Mouse (Mus musculus): ENCODE data around the gene Gtf2ird1. TPM values are rescaled to one million over a fixed set of nuclear protein-coding genes. Genes with fewer than 3 reads are reported as not detected.
A peak's percentile ranks its signal among the peaks of the same experiment; 100 is the strongest.

Gtf2ird1 gene
- total RNA-seq, 2 experiments from 2014 or later, result 5.5 to 23.1 TPM

DNA sequence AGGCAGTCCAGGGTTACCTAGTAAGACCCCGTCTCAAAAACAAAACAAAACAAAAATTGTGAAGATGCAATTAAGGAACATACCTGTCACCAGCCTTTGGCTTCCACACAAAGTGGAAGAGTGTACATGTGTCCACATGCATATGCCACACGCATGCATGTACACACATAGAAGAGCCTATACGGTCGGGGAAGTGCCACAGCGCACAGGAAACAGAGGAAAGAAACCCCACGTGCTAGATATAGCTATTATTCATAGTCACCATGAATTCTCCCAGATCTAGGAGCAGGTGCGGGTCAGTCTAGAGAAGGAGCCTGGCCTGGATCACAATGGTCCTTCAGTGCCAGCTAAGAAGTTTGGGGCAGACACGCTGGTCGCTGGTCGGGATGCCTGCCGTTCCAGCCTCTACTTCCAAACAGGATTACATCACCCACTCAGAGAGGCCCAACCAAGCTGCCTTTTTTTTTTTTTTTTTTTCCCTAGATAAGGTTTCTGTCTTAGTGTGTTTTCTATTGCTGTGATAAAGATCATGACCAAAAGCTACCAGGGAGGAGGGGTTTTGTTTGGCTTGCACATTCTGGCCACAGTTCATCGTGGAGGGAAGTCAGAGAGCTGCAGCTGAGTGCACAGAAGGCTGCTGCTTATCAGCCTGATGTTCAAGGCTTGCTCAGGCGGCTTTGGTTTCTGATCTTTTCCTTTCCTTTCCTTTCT, 130.5 kb downstream of the Gtf2ird1 start:
- peak; percentile 52; the same call in 1 of the 2 replicates for ATAC-seq (replicated peaks; ENCODE audit: low FRiP score, low TSS enrichment, poor library complexity, severe bottlenecking)

GRCm38 (mm10) chr5:134323869-134324268, 132.6 kb downstream of the Gtf2ird1 start:
- ATAC-seq (replicated peaks; ENCODE audit: low FRiP score, low TSS enrichment, poor library complexity, severe bottlenecking), result no peak

GRCm38 (mm10) chr5:134323311-134323710, 133.2 kb downstream of the Gtf2ird1 start:
- peak; percentile 48; the same call in 1 of the 2 replicates for ATAC-seq (replicated peaks; ENCODE audit: low FRiP score, low TSS enrichment, poor library complexity, severe bottlenecking)

DNA sequence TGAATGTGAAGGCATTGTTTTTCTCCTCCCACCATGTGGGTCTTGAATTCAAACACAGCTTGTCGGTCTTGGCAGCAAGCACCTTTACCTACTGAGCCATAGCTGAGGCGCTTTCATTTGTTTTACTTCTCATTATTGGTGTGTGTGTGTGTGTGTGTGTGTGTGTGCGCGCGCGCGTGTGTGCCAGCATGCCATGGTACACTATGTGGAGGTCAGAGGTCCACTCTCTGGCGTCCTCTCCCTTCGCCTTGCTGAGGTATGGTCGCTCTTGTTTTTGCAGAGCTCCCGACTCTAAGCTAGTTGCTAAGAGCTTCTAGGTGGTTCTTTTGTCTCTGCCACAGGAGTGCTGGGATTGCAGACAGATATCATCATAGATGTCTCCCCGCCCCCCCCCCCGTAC, 134.2 kb downstream of the Gtf2ird1 start:
- ATAC-seq (replicated peaks; ENCODE audit: low FRiP score, low TSS enrichment, poor library complexity, severe bottlenecking), result no peak

DNA sequence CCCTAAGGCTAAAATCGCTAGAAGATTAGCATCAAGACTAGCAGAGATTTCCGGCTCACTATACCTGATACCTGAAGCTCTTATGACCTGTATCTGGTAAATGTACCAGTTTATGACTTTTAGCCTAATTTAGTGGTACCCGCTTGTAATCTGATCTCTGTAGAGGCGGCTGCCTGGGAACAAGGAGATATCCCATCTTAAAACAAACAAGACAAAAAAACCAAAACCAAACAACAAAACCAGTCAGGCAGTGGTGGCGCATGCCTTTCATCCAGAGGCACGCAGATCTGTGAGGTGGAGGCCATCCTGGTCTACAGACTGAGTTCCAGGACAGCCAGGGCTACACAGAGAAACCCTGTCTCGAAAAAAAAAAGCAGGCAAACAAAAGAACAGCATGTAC, 134.8 kb downstream of the Gtf2ird1 start:
- ATAC-seq (replicated peaks; ENCODE audit: low FRiP score, low TSS enrichment, poor library complexity, severe bottlenecking), result no peak

- no peak for ATAC-seq (replicated peaks; ENCODE audit: low FRiP score, low TSS enrichment, poor library complexity, severe bottlenecking)
Observed at GRCm38 (mm10) chr5:134318903-134319302, 137.6 kb downstream of the Gtf2ird1 start.

DNA sequence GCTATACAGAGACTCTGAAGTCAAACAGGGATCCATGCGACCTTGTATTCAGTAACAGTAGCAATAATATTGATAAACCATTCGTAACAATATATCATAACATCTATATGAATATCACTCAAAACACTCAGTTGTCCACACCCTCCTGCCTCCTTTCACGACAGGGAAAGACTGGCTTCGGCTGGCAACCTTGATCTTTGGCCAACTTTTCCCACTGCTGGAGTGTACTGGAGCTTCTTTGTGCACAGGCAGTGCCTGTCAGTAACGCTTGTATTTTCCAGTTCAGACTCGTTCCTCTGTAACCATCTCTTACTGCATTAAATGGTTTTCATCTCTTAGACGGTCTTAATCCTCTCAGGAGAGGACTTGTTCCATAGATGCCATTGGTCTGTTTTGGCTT, 139.8 kb downstream of the Gtf2ird1 start:
- ATAC-seq (replicated peaks; ENCODE audit: low FRiP score, low TSS enrichment, poor library complexity, severe bottlenecking), result no peak

DNA sequence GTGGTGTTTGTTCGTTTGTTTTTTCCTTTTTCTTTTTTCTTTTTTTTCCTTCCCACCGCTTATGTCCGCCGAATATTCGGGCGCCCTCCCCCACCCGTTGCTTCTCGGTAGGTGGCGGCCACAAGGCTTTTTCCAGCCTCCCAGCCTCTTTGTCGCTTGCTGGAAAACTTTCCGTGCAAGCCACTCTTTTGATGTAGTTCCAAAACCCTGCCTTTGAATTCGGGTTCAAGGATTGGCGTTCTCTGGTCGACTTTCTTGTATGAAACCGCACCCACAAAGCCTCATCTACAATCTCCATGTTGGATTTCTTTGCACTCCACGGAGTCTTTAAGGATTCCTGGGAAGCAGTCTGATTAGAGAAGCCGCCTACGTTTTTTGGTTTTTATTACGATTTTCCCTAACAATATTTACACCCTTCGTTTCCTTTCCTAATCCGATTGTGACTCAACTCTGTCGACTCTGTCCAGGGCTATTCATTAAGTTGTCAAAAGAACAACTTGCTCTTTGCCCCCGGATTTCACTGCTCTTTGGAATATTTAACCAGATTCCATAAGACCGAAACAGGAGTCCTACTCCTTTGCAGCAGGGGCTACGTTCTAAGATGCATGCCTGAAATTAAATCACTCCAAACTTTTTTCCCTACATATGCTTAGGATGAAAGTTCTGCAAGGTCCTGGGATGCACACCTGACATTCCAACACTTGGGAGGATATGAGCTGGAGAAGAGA, 140.7 kb downstream of the Gtf2ird1 start:
- no peak for ATAC-seq (replicated peaks; ENCODE audit: low FRiP score, low TSS enrichment, poor library complexity, severe bottlenecking)

GRCm38 (mm10) chr5:134314688-134315622, 141.6 kb downstream of the Gtf2ird1 start, which contains the start of gene Gtf2i:
TSS of gene Gtf2i (minus strand) at chr5:134314760.
- ATAC-seq (replicated peaks; ENCODE audit: low FRiP score, low TSS enrichment, poor library complexity, severe bottlenecking), result peak; percentile 83

DNA sequence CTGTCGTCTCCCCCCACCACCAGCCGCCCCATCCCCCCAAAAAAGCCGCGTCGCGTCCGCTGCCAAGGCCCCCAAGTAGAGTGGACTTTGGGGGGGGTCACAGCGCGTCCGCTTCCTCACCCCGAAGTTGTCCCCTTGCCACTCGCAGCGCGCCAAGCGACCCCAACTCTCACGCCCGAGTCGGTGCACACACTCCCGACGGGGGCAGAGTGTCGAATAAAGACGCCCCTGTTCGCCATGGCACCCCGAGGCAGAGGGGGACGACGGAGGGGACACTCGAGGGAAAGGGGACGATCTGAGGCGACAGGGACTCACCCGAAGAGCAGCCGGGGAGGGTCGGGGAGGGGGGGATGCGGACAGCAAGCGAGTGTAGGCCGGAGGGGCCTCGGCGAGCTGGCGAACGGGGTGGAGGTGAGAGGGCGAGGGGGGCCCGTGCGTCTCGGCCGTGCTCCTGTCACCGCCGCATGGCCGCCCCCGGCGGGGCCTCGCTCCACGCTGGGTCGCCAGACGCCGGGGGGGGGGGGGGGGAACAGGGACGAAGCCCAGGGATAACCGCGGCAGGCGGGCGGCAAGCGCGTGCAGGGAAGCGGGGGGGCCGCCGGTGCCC, 142.3 kb downstream of the Gtf2ird1 start:
- peak; percentile 8; the same call in 1 of the 2 replicates for ATAC-seq (replicated peaks; ENCODE audit: low FRiP score, low TSS enrichment, poor library complexity, severe bottlenecking)

DNA sequence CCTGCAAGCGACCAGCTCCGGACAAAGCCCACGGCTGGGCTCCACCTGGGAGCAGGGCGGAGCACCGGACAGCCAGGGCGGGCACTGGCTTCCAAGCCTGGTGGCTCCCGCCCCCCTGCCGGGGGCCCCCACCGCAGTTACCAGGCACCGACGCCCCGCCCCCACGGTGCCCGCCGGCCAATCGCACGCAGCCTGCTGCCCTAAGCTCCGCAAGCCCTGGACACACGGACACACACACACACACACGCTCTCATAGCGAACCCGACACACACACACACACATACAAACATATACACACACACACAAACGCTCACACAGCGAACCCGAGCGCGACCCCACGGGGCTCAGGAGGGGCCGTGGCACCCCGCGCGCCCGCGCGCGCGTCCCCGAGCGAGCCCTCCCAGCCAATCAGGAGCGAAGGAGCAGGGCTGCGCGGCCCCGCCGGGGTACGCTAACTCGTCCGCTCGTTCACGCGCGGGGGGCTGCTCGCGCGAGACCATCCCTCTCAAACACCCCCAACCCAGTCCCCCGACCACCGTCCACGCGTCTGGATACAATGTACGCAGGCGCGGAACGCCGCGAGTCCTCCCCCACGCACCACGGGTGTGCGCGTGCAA, 143.0 kb downstream of the Gtf2ird1 start:
- ATAC-seq (replicated peaks; ENCODE audit: low FRiP score, low TSS enrichment, poor library complexity, severe bottlenecking), result peak; percentile 79

DNA sequence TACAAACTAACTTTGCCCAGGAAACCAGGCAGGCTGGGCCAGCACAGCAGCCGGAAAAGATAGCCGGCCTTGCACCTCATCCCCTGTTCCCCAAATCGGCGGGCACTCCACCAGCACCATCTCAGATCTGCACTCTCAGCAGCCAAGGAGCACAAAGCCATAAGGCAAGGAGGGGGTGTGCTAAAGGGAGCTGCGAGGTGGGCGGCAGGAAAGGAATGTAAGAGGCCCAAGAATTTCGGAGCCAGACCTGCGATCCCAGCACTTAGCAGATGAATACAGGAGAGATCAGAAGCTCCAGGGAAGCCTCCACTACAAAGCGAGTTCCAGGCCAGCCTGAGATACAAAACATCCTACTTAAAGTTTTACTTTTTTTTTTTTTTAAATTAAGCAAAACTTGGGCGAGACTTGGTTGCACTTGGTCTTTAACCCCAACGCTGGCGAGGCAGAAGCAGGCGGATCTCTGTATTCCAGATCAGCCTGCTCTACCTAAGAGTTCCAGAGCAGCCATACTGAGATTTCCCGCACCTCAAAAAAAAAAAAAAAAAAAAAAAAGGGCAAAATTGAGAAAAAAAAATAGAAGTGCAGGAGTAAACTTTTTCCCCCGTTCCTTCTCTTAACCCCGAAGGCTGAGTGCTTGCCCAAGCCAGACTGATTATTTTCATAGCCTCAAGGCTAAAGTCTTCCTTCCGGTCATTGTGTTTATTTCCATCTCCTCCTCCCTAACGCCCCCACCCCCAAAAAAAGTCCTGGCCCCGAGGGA, 143.6 kb downstream of the Gtf2ird1 start:
- ATAC-seq (replicated peaks; ENCODE audit: low FRiP score, low TSS enrichment, poor library complexity, severe bottlenecking), result no peak

- ATAC-seq (replicated peaks; ENCODE audit: low FRiP score, low TSS enrichment, poor library complexity, severe bottlenecking), result no peak
Observed at GRCm38 (mm10) chr5:134311894-134312411, 144.6 kb downstream of the Gtf2ird1 start.

GRCm38 (mm10) chr5:134310201-134310600, 146.3 kb downstream of the Gtf2ird1 start:
- ATAC-seq (replicated peaks; ENCODE audit: low FRiP score, low TSS enrichment, poor library complexity, severe bottlenecking), result no peak

DNA sequence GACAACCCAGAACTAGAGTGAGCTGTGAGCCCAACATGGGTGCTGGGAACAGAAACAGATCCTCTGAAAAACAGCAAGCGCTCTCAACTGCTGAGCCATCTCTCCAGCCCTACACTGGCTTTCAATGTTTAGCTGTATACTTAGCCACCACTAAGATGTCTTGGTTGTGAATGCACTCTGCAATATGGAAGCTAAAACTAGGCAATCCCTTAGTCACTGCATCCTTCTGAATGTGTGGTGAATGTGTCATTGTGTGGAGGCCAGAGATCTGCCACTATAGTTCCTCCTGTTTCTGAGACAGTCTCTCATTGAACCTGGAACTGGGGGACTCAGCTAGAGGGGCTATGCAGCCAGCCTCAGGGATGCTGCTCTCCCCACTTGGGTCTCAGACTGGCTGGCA, 147.2 kb downstream of the Gtf2ird1 start:
- ATAC-seq (replicated peaks; ENCODE audit: low FRiP score, low TSS enrichment, poor library complexity, severe bottlenecking), result no peak
